Mouse (Mus musculus) layer of hippocampus, postnatal 25 days (tissue): ENCODE measurements around the gene Arhgap11a. TPM values are rescaled to one million over a fixed set of nuclear protein-coding genes. Genes with fewer than 3 reads are reported as not detected.

Source experiments
- DNase-seq, 2 experiments: peaks; one replicate each; pipeline ENCODE4 v3.0.0; 2022; ENCODE audit warnings: mixed read lengths in 2 of 2, low spot score in 1 of 2; ENCODE audit errors: extremely low spot score in 1 of 2
- total RNA-seq, 2 experiments: library from RNA; stranded (reverse); gene quantifications; 2 replicates each; pipeline ENCODE4 v1.2.3; 2021

Arhgap11a gene
- 1 to 10 TPM; 2.0 to 2.4 TPM for total RNA-seq

DNA sequence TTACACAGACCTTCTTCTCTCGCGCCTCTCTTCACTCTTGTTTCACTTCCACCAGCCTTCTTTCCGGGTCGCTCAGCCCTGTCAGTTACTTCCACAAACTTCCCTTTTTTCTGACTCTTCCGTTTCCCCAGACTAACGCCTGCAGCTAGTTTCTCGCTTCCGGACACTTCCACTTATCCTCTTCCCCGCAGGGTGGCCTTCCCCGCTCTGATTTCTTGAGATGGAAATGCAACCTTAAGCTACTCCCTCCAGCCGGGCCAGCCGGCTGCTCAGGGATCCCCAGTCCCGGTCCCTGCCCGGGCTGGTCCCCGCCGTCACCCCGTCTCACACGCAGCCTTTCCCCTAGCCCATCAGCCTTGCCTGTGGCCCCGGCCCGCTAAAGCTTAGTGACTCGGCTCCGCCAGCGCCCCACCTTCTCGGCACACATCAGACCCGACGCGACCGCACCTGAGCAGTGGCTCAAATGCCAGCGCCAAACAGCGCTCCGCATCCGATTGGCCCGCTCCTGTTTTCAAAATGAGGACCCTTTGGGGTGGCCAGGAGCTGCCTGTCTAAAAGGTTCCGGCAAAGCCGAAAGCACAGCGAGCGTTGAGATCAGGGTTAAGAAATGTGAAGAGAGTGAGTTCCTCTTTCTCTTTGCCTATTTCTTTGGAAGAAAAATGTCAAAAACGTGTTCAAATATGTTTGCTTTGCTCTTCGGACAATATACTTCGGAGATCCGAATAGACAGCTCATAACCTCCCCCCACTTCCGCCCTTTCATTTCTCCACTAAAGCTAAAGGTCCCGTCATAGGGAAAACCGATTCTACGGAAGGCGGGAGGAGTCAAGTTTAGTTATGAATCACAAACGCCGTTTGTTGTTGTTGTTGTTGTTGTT is at the start of gene Arhgap11a:
Gene Arhgap11a, minus strand, starts transcription at position 417 of the 877 bp plus-strand sequence.
- DNase-seq, result peak; percentile 76 to 92

DNA sequence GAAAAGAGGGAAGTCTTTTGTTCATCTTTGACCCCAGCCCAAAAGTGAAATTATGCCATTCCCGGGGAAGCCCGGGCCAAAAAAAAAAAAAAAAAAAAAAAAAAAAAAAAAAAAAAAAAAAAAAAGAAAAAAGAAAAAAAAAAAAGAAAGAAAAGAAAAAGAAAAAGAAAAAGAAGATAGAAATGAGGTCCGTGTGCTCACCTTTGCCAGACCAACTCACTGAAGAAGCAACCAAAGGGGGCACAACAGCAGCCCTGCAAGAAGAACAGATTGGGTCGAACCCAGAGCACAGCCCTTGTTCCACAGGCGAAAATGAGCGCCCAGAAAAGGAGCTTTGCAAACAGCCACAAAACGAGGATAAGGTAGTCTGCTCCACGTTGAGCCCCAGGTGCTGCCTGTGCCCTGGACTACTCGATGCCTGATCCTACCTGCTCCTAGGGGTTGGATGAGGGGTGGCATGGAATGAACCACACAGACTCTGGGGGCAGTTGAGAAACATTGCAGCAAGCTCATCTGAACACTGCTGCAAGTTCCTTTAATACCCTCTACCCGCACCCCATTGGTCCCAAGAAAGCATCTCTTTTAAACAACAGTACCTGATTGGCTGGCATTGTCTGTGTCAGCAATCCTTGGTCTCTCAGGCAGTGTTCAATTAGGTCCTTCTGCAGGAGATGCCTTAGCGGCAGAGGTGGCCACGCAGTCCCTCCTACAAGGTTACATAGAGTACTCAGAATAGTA is 45.1 kb upstream of the Arhgap11a start:
- no peak for DNase-seq

DNA sequence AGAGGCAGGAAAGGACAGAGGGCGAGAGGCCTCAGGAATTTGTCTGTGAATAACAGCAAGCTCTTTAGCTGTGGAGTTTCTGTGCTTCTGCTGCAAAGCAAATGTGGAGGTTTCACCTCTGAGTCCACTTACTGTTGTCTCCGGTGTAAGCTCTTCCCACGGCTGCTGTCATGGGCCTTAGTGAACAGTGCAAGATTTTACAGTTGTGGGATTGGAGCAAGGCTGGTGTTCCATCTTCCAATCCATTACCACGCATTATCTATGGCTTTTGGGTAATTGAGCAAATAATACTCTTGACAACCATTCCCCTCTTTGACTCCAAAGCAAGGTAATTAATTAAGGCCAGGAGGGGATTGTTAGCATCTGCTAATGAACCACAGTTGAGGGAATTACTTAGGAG is 38.7 kb upstream of the Arhgap11a start:
- DNase-seq, result no peak

DNA sequence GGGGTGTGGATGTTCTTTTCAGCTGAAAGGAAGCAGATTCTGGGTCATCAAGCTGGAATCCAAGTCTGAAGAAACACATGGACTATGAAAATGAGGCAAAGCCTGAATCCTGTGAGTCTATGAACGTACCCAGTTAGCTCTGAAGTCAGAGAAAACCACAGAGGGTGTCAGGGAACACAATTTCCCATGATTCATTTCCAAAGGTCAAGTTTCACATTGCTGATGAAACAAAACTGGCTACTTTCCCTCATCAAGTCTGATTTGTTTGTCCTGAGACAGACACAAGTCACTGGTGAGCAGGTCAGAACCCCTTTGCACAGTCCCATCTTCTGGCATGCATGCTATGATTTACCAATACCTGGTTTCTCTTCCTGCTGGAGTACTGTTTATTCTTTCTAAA is 37.6 kb upstream of the Arhgap11a start:
- DNase-seq, result no peak

DNA sequence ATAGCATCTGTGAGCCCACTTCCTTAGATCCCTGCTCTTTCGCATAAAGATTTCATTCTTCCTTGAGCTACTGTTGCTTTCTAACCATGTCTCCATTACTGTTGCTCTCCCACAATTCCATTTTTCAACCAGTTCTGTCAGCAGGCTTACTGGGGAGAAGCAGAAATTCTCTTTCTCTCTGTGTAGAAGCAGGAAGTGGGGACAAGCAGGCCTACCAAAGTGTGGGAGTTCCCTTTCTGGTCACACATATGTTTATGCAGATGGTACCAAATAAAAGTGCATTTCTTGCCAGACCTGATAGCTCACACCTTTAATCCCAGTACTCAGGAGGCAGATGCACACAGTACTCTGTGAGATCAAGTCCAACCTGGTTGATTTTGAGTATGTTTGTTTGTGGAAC is 21.7 kb upstream of the Arhgap11a start:
- no peak for DNase-seq

DNA sequence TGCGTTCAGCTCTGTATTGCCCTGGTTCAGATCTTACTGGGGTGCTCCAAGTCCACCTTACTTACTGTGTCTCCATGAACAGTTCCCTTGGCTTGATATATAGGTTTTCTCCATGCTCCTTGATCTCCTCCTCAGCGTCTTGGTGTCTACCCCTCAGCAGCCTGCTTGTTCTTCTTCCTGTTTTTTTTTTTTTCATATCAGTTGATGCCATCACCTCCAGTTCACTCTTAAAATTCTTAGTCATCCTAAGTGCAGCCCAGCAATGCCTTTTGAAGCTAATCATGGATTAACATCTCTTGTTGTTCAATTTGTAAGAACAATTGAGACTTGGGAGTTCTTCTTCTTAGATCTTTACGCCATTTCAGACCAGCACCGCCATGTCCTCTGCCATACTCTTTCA is 19.9 kb upstream of the Arhgap11a start:
- DNase-seq, result no peak

DNA sequence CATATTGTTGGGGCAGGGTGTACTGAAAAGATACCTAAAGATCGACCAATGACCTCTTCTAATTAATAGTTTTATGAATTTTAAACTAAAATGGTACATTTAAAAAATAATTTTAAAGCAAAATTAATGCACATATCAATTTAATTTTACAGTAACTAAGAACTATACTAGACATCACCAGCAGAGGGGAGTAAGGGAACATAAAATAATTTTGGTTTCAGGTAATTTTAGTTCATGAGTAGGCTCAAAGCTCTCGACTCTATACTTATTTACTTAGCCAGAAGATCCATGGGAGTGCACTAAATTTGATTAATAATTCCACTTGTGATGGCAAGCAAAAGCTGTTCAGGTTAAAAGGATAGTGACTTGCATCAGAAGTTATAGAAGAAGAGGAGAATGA is 17.7 kb upstream of the Arhgap11a start:
- no peak for DNase-seq

DNA sequence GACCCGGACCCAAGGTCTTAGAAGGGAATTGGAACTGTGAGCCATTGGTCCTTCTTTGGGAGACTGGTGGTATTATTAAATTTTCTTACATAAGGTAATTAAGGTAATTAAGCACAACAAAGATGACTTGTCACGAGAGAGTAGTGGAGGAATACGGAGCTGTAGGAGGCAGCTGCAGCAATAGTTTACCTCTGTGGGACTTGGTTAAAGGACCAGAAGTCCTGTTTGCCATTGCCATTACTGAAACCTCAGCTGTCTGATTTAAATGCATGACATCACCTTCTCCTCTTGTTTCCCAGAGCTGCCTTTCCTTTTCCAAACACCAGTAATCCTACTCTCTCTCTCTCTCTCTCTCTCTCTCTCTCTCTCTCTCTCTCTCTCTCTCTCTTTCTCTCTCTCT is 680 bp upstream of the Arhgap11a start:
- no peak for DNase-seq

DNA sequence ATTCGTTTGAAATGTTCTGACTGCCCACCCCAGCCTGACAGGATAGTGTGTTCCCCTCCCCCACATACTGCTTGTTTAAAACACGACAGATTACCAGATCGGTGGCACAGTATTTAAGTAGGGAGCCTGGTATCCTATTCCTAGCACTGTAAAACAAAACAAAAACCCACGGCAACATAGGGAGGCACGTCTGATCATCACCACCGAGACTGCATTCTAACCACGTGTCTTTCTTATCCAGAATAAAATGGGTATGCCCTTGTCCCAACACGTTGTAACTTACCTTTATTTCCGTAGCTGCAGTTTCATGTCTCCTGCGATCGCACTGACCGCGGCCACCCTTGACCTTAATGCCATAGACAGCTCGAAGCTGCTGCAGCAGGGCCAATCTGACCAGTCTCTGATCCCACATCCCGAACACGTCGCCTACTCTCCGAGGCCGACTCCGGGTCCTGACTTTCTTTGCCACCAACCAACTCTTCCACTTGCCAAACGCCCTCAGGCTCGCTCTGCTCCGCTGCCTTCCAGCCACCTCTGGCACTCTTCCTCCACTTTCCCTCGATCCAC is 700 bp downstream of the Arhgap11a start:
- DNase-seq, result no peak

DNA sequence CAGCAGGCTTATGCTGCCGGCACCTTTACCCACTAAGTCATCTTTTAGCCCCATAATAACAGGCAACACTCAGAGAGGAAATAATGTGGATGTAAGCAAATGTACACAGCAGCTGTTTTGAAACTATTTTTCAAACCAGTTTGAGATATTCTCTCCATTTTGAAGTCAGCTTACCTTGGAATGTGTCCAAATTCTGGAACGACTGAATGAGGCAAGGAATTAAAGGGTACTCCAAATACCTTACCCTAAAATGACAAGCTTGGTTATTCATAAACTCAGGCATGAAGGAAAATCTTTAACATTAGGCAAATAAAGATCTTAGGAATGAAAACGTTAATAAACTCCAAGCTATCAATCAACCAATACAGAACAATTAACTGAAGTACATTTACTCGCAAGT is 3.4 kb downstream of the Arhgap11a start:
- DNase-seq, result no peak

DNA sequence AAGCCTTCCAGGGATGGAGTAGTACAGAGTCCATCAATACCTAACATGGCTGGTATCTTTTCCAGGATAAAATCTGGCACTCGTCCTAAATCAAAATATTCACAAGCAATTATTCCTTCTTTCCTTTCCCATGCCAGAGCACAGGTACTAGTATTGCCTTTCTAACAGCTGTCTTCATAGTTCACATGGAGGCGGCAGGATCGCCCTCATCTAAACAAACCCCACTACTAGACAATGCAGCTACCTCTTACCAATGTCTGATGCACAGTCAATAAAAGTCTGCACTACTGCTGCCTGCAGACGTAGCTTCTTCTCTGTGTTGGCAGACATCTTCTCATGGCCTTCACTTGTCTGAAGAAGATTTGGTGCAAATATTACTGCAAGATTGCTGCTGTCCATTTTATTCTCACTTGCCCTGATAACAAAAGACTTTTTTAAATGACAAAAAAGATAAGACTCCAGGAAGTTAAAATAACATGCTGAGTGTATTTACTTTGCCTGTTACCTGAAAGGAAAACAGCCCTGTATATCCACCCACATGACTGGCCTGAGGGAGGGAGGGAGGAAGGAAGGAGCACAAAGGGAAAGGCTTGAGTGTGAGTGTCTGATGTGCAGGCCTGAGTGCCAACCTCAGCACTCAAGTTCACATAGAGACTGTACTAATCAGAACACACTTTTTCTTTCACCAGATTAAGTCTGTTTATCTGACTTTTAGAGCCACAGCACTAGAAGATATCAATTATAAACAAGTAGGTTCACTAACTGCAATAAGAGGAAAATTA is 6.6 kb downstream of the Arhgap11a start:
- DNase-seq, result no peak

DNA sequence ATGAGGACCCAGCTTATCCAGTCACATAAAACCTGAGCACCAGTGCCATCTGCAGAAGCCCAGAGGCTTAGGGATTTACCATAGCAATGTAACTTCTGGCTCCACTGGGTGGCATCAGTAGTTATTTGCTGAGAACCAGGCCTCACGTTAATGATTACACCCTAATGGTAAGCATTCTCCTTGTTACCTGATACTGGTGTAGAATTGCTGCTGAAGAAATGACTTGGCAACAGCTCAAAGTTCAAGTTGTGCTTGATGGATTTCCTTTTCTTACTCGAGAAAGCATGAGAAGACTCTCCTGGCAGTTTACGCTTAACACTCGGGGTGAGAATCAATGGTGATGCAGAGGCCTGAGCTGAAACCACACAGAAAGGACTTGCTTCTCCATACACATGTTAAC is 9.0 kb downstream of the Arhgap11a start:
- DNase-seq, result no peak

DNA sequence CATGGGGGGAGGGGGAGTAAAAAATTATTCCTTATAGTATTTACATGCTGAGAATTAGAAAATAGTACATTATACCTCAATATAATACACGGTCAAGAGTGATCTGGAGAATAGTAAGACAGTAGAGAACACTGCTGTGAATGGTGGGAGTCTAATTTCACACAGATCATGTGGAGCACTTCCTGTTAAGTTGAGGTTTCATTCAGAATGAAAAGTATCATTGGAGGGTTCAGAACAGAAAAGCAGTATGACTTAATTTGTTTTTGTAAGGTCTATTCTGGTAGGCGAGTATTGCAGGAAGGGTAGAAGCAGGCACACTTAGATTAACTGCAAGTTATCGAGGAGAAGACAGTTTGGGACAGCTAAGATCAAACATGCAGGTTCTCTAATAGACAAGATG is 13.2 kb downstream of the Arhgap11a start:
- no peak for DNase-seq

DNA sequence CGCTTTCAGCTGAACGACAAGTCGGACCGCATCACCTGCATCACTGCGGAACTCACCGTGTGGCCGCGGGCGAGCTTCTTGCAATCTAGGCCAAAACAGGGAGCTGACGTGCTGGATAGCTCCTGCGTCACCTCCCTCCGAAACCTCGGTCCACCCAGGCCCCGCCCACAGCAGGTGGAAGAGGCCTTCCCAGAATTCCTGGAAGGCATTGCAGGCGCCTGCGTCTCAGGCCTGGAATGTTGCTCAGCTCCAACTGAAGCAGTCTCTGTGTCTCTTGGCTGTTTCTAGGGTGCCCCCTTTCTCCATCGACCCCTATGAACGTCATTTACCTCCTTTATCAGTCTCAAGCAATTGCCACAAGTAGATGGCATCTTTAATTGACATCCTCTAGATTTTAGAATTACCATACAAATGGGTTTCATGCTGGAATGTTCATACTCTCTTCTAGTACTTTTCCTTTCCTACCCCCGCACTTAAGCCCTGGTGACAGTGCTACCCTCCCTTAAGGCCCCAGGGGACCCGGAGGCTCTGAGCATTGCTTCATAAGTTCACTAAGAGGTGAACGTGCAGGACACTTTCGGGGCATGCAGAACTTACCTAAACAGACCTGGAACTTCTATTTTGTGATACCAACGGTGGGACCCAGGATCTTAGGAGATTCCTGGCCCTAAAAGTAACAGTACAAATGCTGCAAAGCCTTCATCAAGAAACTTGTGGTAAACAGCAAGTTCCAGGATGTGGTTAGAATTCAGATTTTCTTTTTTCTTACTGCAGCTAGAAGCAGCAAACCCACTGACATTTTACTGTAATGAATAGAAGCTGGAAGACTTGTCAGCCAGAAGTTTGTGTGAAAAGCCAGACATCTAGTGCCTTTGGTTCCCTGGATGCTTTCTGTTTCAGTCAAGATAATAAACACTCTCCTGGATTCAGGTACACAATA is 19.2 kb downstream of the Arhgap11a start, which contains the start of gene Scg5:
Gene Scg5, minus strand, starts transcription at position 179 of the 940 bp plus-strand sequence.
- DNase-seq, result peak; percentile 62 to 69

DNA sequence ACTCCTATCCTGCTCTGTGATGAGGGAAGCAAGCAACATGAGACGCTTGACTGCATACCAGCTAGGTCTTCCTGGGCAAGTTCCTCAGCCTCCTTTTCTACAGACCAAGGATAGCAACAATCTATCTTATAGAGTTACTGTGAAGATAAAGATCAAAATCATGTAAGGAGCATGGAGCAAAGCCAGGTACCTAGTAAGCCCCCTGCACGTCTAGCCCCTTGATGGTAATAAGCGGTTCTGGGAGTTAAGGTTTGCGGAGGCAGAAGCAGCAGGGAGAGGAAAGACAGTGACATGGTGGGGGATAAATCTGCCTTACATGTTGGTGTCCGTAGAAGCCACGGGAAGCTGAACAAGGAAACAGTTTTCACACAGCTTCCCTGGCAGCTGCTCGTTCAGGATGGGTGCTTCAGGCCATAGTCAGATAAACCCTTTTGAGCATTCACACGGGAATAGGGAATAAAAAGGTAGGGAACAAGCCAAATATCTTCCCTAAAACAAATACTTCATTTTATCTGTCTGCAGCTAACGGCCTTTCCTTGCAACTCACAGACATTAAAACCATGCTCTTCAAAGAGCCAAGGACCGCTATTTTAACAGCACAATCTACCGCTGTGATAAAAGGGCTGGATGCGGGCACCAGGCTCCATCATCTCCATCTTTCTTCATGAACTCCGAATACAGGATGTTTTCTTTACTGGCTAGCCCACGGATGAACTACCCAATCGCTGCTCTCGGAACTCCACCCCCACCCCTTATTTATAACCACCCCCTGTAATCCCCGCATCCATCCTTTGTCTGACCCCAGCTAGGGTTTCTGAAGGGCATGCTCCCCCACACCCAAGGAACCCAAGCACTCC is 20.1 kb downstream of the Arhgap11a start:
- DNase-seq, result no peak

DNA sequence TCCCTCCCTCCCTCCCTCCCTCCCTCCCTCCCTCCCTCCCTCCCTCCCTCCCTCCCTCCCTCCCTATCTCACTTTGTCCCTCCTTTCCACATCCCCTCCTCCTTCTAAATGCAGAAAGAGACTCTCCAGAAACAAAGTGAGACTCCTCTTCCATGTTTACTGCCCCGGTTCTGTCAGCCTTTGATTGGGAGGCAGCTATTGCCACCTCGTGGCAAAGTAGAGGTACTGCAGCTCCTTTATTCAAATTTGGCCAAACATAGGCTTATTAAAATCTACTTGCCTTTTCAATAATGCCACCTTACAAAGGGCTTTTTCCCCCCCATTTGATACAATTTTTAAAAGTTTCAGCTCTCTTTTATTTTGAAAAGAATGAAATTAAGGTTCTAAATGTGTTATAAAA is 24.6 kb downstream of the Arhgap11a start:
- no peak for DNase-seq

DNA sequence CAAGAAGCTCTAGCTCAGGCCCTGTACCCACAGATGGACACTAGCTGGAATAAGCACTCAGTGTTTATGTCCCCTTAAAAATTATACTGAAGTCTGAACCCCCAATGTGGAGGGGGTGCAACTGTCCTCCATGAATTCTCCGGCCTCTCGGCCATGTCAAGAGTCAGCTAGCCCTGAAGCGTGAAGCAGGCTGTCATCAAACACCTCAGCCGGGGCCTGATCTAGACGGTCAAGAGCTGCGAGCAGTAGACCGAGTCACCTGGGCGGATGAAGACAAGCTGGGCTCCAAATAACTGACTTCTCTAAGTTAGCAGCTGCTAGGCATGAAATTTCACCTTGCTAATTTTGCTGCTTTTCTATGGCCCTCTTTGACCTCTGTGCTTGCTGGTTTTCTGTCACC is 26.1 kb downstream of the Arhgap11a start:
- DNase-seq, result no peak

DNA sequence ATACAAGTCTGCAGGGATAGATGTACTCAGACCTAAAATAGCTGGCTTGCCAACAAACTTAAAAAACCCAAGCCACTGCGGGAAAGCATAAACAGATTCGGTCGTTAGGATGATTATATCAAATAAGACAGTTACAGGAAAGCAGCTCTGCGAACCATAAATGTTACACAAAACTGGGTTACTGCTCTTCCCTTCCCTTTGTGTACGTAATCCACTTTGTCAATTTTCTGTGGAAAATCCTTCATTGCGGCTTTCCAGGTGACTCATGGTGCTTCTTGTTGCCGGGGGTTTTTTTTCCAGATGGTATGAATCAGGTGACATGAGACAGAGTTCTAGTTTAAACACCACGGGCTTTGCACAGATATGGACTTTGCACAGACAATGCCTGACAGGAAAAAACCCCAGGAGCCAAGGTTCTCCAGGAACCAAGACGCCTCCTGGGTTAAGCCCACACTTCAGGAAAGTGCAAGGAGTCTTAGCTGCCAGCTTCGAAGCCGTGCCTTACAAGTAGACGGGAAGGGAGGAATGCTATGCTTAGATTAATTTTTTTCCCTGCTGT is 27.2 kb downstream of the Arhgap11a start:
- DNase-seq, result no peak
